Mouse (Mus musculus) right cerebral cortex, postnatal 14 days (tissue): Measurements from ENCODE around the gene Arhgef5.

Source experiments
- DNase-seq: peaks from one replicate; pipeline ENCODE4 v3.0.0; 2022

Arhgef5 gene

DNA sequence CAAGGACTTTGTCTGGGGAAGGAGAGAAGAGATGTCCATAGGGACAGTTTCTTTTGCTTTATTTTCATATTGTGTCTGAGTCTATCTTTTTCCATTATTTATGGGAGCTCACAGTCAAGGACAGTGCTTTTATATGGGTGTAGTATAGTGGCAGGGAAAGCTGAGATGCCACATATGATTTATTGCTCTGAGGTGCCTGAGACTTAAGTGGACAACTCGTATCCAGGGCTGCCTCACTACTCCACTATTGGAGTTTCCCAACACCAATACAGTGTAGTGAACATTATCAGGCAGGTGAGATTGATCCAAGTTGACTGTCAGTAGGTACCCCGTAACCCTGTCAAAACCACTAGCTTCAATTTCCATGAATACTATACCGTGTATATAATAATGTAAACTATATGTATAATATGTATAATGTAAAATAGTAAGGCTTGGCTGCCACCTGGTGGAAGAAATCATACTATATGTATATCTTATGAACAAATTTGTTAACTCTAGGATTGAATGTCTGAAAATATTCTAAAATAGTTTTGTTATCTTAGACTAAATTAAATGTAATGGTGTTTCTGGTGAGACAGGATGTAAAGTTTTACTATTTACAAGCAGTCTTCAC lies 70.3 kb downstream of the Arhgef5 start:
- peak; percentile 42 for DNase-seq

DNA sequence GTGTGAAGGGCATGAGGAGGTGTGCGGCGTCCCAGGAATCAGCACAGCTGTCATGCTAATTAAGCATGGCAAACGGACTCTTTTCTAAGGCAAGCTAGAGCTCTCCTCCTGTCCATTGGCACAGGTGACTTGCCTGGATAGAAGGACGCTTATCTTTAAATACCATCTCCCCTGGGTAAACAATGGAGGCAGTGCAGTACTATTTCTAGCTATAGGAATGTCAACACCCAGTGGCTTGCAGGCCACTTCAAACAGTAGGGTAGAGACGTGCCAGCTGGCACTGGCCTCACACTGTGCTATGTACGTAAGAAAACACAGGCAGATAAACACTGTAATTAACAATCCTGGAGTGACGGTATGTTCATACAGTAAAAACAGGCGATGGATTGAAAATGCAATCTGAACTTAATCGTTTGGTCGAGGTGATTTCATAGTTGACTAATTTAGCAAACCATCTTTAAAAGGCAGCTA lies 72.1 kb downstream of the Arhgef5 start:
- DNase-seq, result no peak

DNA sequence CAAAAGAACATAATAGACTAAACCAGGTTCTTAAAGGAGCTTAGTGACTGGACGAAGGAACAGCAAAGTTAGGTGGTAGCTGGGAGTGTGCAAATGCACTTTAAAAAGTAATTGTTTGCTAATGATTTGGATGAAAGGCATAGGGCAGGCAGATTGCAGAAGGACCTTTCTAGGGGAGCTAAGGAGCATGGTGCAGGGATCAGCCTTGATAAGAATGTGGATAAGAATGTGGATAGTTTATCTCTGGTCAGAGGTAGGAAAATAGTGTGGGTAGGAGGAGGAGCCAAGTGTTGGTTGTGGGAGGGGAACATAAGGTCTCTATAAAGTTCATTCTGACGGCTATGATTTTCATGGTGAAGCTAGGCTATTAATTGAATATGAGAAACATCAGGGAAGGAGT lies 73.4 kb downstream of the Arhgef5 start:
- DNase-seq, result no peak
